Mouse (Mus musculus): ENCODE measurements around the gene Myo18b.

Myo18b gene

GRCm38 (mm10) chr5:112749634-112750033, 146.5 kb downstream of the Myo18b start:
- ATAC-seq (ENCODE audit: insufficient number of reproducible peaks, low FRiP score, low TSS enrichment) = no peak

- no peak for ATAC-seq (ENCODE audit: insufficient number of reproducible peaks, low FRiP score, low TSS enrichment)
Measured at GRCm38 (mm10) chr5:112748001-112748719, 148.0 kb downstream of the Myo18b start.

GRCm38 (mm10) chr5:112747306-112747930, 148.7 kb downstream of the Myo18b start:
- ATAC-seq (ENCODE audit: insufficient number of reproducible peaks, low FRiP score, low TSS enrichment) = no peak

GRCm38 (mm10) chr5:112745176-112745575, 151.0 kb downstream of the Myo18b start:
- ATAC-seq (ENCODE audit: insufficient number of reproducible peaks, low FRiP score, low TSS enrichment) = no peak

- ATAC-seq (ENCODE audit: insufficient number of reproducible peaks, low FRiP score, low TSS enrichment) = no peak
Measured at GRCm38 (mm10) chr5:112744571-112744970, 151.6 kb downstream of the Myo18b start.

GRCm38 (mm10) chr5:112743121-112743520, 153.0 kb downstream of the Myo18b start:
- no peak for ATAC-seq (ENCODE audit: insufficient number of reproducible peaks, low FRiP score, low TSS enrichment)

- peak; percentile 81 for ATAC-seq (ENCODE audit: insufficient number of reproducible peaks, low FRiP score, low TSS enrichment)
Measured at GRCm38 (mm10) chr5:112740651-112741050, 155.5 kb downstream of the Myo18b start.

- ATAC-seq (ENCODE audit: insufficient number of reproducible peaks, low FRiP score, low TSS enrichment) = no peak
Measured at GRCm38 (mm10) chr5:112735040-112735439, 161.1 kb downstream of the Myo18b start.

GRCm38 (mm10) chr5:112730604-112731003, 165.6 kb downstream of the Myo18b start:
- no peak for ATAC-seq (ENCODE audit: insufficient number of reproducible peaks, low FRiP score, low TSS enrichment)

- ATAC-seq (ENCODE audit: insufficient number of reproducible peaks, low FRiP score, low TSS enrichment) = no peak
Measured at GRCm38 (mm10) chr5:112728432-112728831, 167.7 kb downstream of the Myo18b start.

- no peak for ATAC-seq (ENCODE audit: insufficient number of reproducible peaks, low FRiP score, low TSS enrichment)
Measured at GRCm38 (mm10) chr5:112718655-112719306, 177.4 kb downstream of the Myo18b start.

GRCm38 (mm10) chr5:112714679-112715446, 181.3 kb downstream of the Myo18b start:
- no peak for ATAC-seq (ENCODE audit: insufficient number of reproducible peaks, low FRiP score, low TSS enrichment)

- ATAC-seq (ENCODE audit: insufficient number of reproducible peaks, low FRiP score, low TSS enrichment) = no peak
Measured at GRCm38 (mm10) chr5:112709831-112710230, 186.3 kb downstream of the Myo18b start.

- ATAC-seq (ENCODE audit: insufficient number of reproducible peaks, low FRiP score, low TSS enrichment) = no peak
Measured at GRCm38 (mm10) chr5:112708441-112708840, 187.7 kb downstream of the Myo18b start.

- ATAC-seq (ENCODE audit: insufficient number of reproducible peaks, low FRiP score, low TSS enrichment) = no peak
Measured at GRCm38 (mm10) chr5:112707478-112707877, 188.7 kb downstream of the Myo18b start.

- ATAC-seq (ENCODE audit: insufficient number of reproducible peaks, low FRiP score, low TSS enrichment) = no peak
Measured at GRCm38 (mm10) chr5:112700794-112701193, 195.4 kb downstream of the Myo18b start.

- no peak for ATAC-seq (ENCODE audit: insufficient number of reproducible peaks, low FRiP score, low TSS enrichment)
Measured at GRCm38 (mm10) chr5:112696683-112697082, 199.5 kb downstream of the Myo18b start.

GRCm38 (mm10) chr5:112695254-112695711, 200.9 kb downstream of the Myo18b start:
- ATAC-seq (ENCODE audit: insufficient number of reproducible peaks, low FRiP score, low TSS enrichment) = no peak

- no peak for ATAC-seq (ENCODE audit: insufficient number of reproducible peaks, low FRiP score, low TSS enrichment)
Measured at GRCm38 (mm10) chr5:112693286-112693849, 202.8 kb downstream of the Myo18b start.

- no peak for ATAC-seq (ENCODE audit: insufficient number of reproducible peaks, low FRiP score, low TSS enrichment)
Measured at GRCm38 (mm10) chr5:112687100-112687818, 208.9 kb downstream of the Myo18b start.
